Mouse (Mus musculus) embryonic facial prominence, embryonic 15.5 days (tissue): ENCODE data around the gene Ccdc85a. TPM values are rescaled to one million over a fixed set of nuclear protein-coding genes. Genes with fewer than 3 reads are reported as not detected.

Source experiments
- ATAC-seq: fragments of 200-750 bp; cut with Nextera tagmentation; 2 replicates; pipeline ENCODE4 v1.8.0; 2017; ENCODE audit warnings: low read depth, moderate TSS enrichment; ENCODE audit not compliant: insufficient number of reproducible peaks, low FRiP score, low TSS enrichment
- H3K27ac ChIP-seq: fragments of 300-500 bp; sonication (generic); replicated peaks from 2 replicates; pipeline ENCODE4 v1.5.1; 2015; ENCODE audit warnings: mild to moderate bottlenecking, inconsistent platforms
- H3K27me3 ChIP-seq: fragments of 300-500 bp; sonication (generic); 2 replicates; pipeline ENCODE4 v1.6.1; 2015; ENCODE audit warnings: inconsistent platforms
- H3K36me3 ChIP-seq: fragments of 300-500 bp; sonication (generic); 2 replicates; pipeline ENCODE4 v1.6.1; 2015; ENCODE audit warnings: mild to moderate bottlenecking, inconsistent platforms
- H3K4me1 ChIP-seq: fragments of 300-500 bp; sonication (generic); 2 replicates; pipeline ENCODE4 v1.6.1; 2015; ENCODE audit warnings: inconsistent platforms
- H3K4me2 ChIP-seq: fragments of 300-500 bp; sonication (generic); replicated peaks from 2 replicates; pipeline ENCODE4 v1.6.1; 2015; ENCODE audit warnings: mild to moderate bottlenecking, inconsistent platforms
- H3K4me3 ChIP-seq: fragments of 300-500 bp; sonication (generic); replicated peaks from 2 replicates; pipeline ENCODE4 v1.5.1; 2015; ENCODE audit warnings: mild to moderate bottlenecking, inconsistent platforms
- H3K9ac ChIP-seq: fragments of 300-500 bp; sonication (generic); 2 replicates; pipeline ENCODE4 v1.6.1; 2015; ENCODE audit warnings: inconsistent platforms
- H3K9me3 ChIP-seq: fragments of 300-500 bp; sonication (generic); replicated peaks from 2 replicates; pipeline ENCODE4 v1.6.1; 2016; ENCODE audit warnings: inconsistent platforms
- whole genome bisulfite sequencing: fragments of 180-500 bp; shearing (Covaris S2); methylation state at CpG from one replicate; pipeline ENCODE4 v1.1.7; 2015; 5-methylcytosine and 5-hydroxymethylcytosine counted together
- polyA plus RNA-seq: library from polyadenylated mRNA; unstranded; fragments of >200 nt; fragmentation: Nextera tagmentation; extraction: Ambion mirVana; gene quantifications from 2 replicates; pipeline ENCODE4 v1.2.1, GENCODE M21; 2015

The Ccdc85a gene
- 3.4 and 3.5 TPM in 2 replicates for polyA plus RNA-seq

DNA sequence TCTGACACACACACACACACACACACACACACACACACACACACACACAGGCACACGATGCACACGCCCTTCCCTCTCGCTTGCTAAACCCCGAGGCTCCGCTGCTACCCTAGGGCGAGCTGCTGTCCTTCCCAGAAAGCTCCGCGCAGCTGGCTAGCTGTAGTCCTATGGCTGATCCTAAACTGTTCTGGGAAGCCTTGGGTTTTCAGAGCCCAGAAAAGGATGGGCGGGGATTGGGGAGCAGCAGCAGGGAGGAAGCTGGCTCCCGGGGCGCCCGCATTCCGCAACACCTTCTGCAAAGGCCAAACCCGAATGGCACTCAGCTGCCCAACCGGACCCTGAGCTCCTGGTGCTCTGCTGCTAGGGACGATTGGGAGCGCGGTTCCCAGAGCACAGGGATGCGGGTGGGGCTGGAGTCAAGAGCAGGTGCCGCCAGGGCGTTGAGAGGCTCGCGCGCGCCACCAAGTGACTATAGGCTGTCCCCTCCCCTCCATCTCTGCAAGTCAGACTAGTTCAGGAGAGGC is at the start of gene Ccdc85a:
Gene Ccdc85a (minus strand): TSS at position 414 of the 524 bp plus-strand sequence.
- peak; percentile 82 for ATAC-seq
- Histone ChIP-seq H3K4me2 (peak within 1 kb of the TSS; percentile 91), H3K27ac (no peak within 1 kb of the TSS), H3K27me3 (peaks cover 30% of the 10 kb centered on the region), H3K9ac (peak within 1 kb of the TSS; percentile 7; the same call in 1 of the 2 replicates), H3K36me3 (no peaks in the 10 kb centered on the region), H3K4me1 (peaks cover 12% of the 10 kb centered on the region), H3K4me3 (peak within 1 kb of the TSS; percentile 51), H3K9me3 (no peaks in the 10 kb centered on the region)
- WGBS: under 1% methylated on average over 25 of the region's 25 CpGs

- Histone ChIP-seq H3K9me3 (no peaks in the 10 kb centered on the region), H3K27me3 (no peaks in the 10 kb centered on the region), H3K27ac (no peak overlapping the region), H3K9ac (no peak overlapping the region), H3K4me3 (no peak overlapping the region), H3K36me3 (no peaks in the 10 kb centered on the region), H3K4me2 (no peak overlapping the region), H3K4me1 (no peaks in the 10 kb centered on the region)
- WGBS: 13% methylated on average over 1 of the region's 1 CpGs
- no peak for ATAC-seq
Observed at GRCm38 (mm10) chr11:28633571-28634125, 49.5 kb upstream of the Ccdc85a start.

DNA sequence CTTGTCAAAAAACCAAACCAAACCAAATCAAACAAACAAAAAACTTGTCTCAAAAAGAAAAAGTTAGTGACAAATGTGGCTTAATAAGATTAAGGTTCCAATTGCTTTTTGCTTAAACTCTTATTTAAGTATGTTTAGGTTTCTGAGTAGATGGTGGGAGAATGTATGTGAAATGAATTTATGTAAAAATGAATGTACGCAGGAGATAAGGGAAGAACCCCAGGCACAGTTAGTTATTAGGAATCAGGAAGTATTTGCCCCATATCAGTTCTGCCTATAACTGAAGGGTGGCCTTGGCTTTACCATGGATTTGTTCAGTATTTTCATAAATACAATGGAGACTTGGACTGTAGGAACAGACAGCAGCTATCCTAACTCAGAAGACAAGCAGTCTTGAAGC is 49.0 kb upstream of the Ccdc85a start:
- no peak for ATAC-seq
- H3K36me3 ChIP-seq: no peaks in the 10 kb centered on the region
- 79% methylated on average over 1 of the region's 1 CpGs for WGBS
- no peaks in the 10 kb centered on the region for H3K27me3 ChIP-seq
- H3K27ac ChIP-seq: no peak overlapping the region
- no peak overlapping the region for H3K4me3 ChIP-seq
- H3K9ac ChIP-seq: no peak overlapping the region
- H3K4me2 ChIP-seq: no peak overlapping the region
- H3K9me3 ChIP-seq: no peaks in the 10 kb centered on the region
- H3K4me1 ChIP-seq: no peaks in the 10 kb centered on the region

DNA sequence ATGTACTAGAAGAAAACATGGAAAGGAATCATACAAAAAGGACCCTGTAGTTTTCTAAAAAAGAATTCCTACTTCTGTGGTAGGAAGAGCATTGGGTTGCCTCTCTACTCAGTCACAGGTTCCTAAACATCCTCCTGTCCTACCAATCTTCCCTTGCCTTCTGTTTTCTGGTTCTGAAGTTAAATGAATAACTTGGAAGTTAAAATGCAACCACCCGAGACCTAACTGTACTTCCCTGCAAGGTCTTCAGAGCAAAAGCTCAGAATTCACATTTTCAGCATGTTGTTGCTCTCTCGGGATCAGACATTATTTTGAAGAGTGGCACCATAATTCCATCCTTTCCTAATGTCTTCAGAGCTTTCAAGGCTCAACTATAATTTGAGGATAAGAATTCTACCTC is 46.6 kb upstream of the Ccdc85a start:
- Histone ChIP-seq H3K27ac (no peak overlapping the region), H3K4me3 (no peak overlapping the region), H3K4me1 (no peaks in the 10 kb centered on the region), H3K9me3 (no peaks in the 10 kb centered on the region), H3K4me2 (no peak overlapping the region), H3K27me3 (no peaks in the 10 kb centered on the region), H3K9ac (no peak overlapping the region), H3K36me3 (no peaks in the 10 kb centered on the region)
- WGBS: 76% methylated on average over 2 of the region's 2 CpGs
- ATAC-seq: no peak

- no peak for ATAC-seq
- H3K4me2 ChIP-seq: no peak overlapping the region
- no peak overlapping the region for H3K4me3 ChIP-seq
- no peaks in the 10 kb centered on the region for H3K27me3 ChIP-seq
- H3K27ac ChIP-seq: no peak overlapping the region
- H3K9me3 ChIP-seq: no peaks in the 10 kb centered on the region
- H3K4me1 ChIP-seq: no peaks in the 10 kb centered on the region
- no peak overlapping the region for H3K9ac ChIP-seq
- H3K36me3 ChIP-seq: no peaks in the 10 kb centered on the region
Observed at GRCm38 (mm10) chr11:28610781-28611491, 26.8 kb upstream of the Ccdc85a start.

GRCm38 (mm10) chr11:28583138-28583910 is 800 bp downstream of the Ccdc85a start:
- H3K4me2 ChIP-seq: peak overlapping the region; percentile 91
- peak overlapping the region; percentile 51 for H3K4me3 ChIP-seq
- H3K9me3 ChIP-seq: no peaks in the 10 kb centered on the region
- under 1% methylated on average over 59 of the region's 63 CpGs for WGBS
- peaks cover 30% of the 10 kb centered on the region for H3K27me3 ChIP-seq
- ATAC-seq: no peak; the same call in 1 of the 2 replicates
- H3K36me3 ChIP-seq: no peaks in the 10 kb centered on the region
- H3K27ac ChIP-seq: no peak overlapping the region
- peaks cover 12% of the 10 kb centered on the region for H3K4me1 ChIP-seq
- peak overlapping the region; percentile 7; the same call in 1 of the 2 replicates for H3K9ac ChIP-seq

- Histone ChIP-seq H3K36me3 (no peaks in the 10 kb centered on the region), H3K4me2 (peak overlapping the region; percentile 91; the same call in 1 of the 2 replicates), H3K4me3 (no peak overlapping the region), H3K4me1 (peaks cover 12% of the 10 kb centered on the region), H3K27ac (no peak overlapping the region), H3K9ac (no peak overlapping the region), H3K27me3 (peaks cover 30% of the 10 kb centered on the region), H3K9me3 (no peaks in the 10 kb centered on the region)
- WGBS: 8% methylated on average over 5 of the region's 5 CpGs
- ATAC-seq: no peak
Observed at GRCm38 (mm10) chr11:28582218-28582617, 1.9 kb downstream of the Ccdc85a start.

GRCm38 (mm10) chr11:28572423-28572822 is 11.7 kb downstream of the Ccdc85a start:
- H3K4me2 ChIP-seq: no peak overlapping the region
- 84% methylated on average over 1 of the region's 1 CpGs for WGBS

DNA sequence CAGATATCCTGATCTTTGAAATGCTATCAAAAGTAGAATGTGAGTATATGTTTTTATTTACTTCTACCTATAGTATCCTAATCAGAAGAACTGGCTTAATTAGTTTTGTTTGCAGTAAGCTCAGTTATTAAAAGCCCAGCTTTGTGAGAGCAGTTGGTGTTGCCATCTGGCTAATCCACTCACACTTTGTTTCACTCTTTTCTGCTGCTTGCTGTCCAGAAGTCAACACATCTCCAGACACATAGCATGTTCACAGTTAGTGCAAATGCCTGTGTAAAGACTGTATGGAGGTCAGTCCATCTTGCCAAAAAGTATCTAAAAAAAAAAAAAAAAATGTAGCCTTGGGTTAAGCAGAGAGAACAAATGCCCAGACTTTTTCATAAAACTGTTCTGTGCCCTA is 27.7 kb downstream of the Ccdc85a start:
- H3K27me3 ChIP-seq: no peaks in the 10 kb centered on the region
- no peak overlapping the region for H3K9ac ChIP-seq
- H3K36me3 ChIP-seq: no peaks in the 10 kb centered on the region
- H3K9me3 ChIP-seq: no peaks in the 10 kb centered on the region
- H3K27ac ChIP-seq: no peak overlapping the region
- no peak overlapping the region for H3K4me2 ChIP-seq
- H3K4me1 ChIP-seq: no peaks in the 10 kb centered on the region
- no peak overlapping the region for H3K4me3 ChIP-seq
- no peak for ATAC-seq

More at GRCm38 (mm10) chr11:28572423-28572822, 11.7 kb downstream of the Ccdc85a start:
- no peaks in the 10 kb centered on the region for H3K9me3 ChIP-seq
- no peaks in the 10 kb centered on the region for H3K27me3 ChIP-seq
- no peak overlapping the region for H3K27ac ChIP-seq
- no peaks in the 10 kb centered on the region for H3K36me3 ChIP-seq
- H3K4me1 ChIP-seq: no peaks in the 10 kb centered on the region
- H3K9ac ChIP-seq: no peak overlapping the region
- no peak for ATAC-seq
- H3K4me3 ChIP-seq: no peak overlapping the region

- Histone ChIP-seq H3K4me1 (no peaks in the 10 kb centered on the region), H3K36me3 (no peaks in the 10 kb centered on the region), H3K9me3 (no peaks in the 10 kb centered on the region), H3K4me3 (no peak overlapping the region), H3K4me2 (no peak overlapping the region), H3K27ac (no peak overlapping the region), H3K9ac (no peak overlapping the region), H3K27me3 (no peaks in the 10 kb centered on the region)
- WGBS: 81% methylated on average over 2 of the region's 2 CpGs
- ATAC-seq: no peak
Observed at GRCm38 (mm10) chr11:28543429-28543828, 40.7 kb downstream of the Ccdc85a start.

DNA sequence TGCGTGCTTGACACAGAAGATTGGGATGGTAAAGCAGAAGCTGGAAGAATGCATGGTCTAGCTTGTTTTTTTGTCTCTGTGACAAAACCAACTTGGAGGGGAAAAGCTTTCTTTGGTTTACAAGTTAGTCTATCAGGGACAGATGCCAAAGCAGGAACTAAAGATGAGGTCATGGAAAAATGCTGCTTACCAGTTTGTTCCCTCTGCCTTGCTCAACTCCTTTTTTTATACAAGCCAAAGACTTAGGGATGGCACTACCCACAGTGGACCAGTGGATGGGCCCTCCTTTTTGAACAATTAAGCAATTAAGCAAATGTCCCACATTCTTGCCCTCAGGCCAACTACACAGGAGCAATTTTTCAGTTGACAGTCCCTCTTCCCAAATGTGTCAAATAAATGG is 42.8 kb downstream of the Ccdc85a start:
- Histone ChIP-seq H3K4me2 (no peak overlapping the region), H3K9me3 (no peaks in the 10 kb centered on the region), H3K27ac (no peak overlapping the region), H3K36me3 (no peaks in the 10 kb centered on the region), H3K9ac (no peak overlapping the region), H3K4me1 (no peaks in the 10 kb centered on the region), H3K4me3 (no peak overlapping the region), H3K27me3 (no peaks in the 10 kb centered on the region)
- ATAC-seq: no peak
- WGBS: 93% methylated on average over 1 of the region's 1 CpGs
